Mouse (Mus musculus): ENCODE results near the gene Ddx46. TPM values are rescaled to one million over a fixed set of nuclear protein-coding genes. Genes with fewer than 3 reads are reported as not detected.
"Not testable (repeated sequence)": the region's sequence is repeated elsewhere in the genome, so short reads cannot be mapped to it uniquely, and the experiment has no call there.

Ddx46 gene
- polyA plus RNA-seq, 1 experiment from 2014 or later = 18.8 TPM

GRCm38 (mm10) chr13:55606899-55607623 is 27.8 kb upstream of the Ddx46 start:
- Histone ChIP-seq H3K9me3 (no peaks in the 10 kb centered on the region), H3K36me3 (peaks cover 78% of the 10 kb centered on the region), H3K4me3 (no peak overlapping the region), H3K27ac (replicated peaks) (no peak overlapping the region), H3K9ac (no peak overlapping the region), H3K27me3 (replicated peaks) (no peaks in the 10 kb centered on the region), H3K4me1 (no peaks in the 10 kb centered on the region), H3K4me2 (no peak overlapping the region)
- ATAC-seq (ENCODE audit: extremely low read depth, insufficient number of reproducible peaks, low FRiP score, low TSS enrichment) = no peak
- WGBS = 75% methylated on average over 10 of the region's 10 CpGs

GRCm38 (mm10) chr13:55607624-55608006 is 27.2 kb upstream of the Ddx46 start:
- no peak overlapping the region for H3K27ac ChIP-seq (replicated peaks)
- H3K4me2 ChIP-seq = no peak overlapping the region
- H3K4me3 ChIP-seq = no peak overlapping the region
- H3K27me3 ChIP-seq (replicated peaks) = no peaks in the 10 kb centered on the region
- no peaks in the 10 kb centered on the region for H3K9me3 ChIP-seq
- 82% methylated on average over 2 of the region's 2 CpGs for WGBS
- peaks cover 79% of the 10 kb centered on the region for H3K36me3 ChIP-seq
- no peaks in the 10 kb centered on the region for H3K4me1 ChIP-seq
- ATAC-seq (ENCODE audit: extremely low read depth, insufficient number of reproducible peaks, low FRiP score, low TSS enrichment) = no peak
- no peak overlapping the region for H3K9ac ChIP-seq

- H3K9ac ChIP-seq = no peak overlapping the region
- ATAC-seq (ENCODE audit: extremely low read depth, insufficient number of reproducible peaks, low FRiP score, low TSS enrichment) = no peak
- H3K4me3 ChIP-seq = no peak overlapping the region
- no peaks in the 10 kb centered on the region for H3K9me3 ChIP-seq
- H3K27ac ChIP-seq (replicated peaks) = no peak overlapping the region
- 82% methylated on average over 7 of the region's 7 CpGs for WGBS
- H3K4me1 ChIP-seq = no peaks in the 10 kb centered on the region
- H3K36me3 ChIP-seq = peaks cover 48% of the 10 kb centered on the region
- no peak overlapping the region for H3K4me2 ChIP-seq
- no peaks in the 10 kb centered on the region for H3K27me3 ChIP-seq (replicated peaks)
Observed at GRCm38 (mm10) chr13:55611996-55612395, 22.8 kb upstream of the Ddx46 start.

- ATAC-seq (ENCODE audit: extremely low read depth, insufficient number of reproducible peaks, low FRiP score, low TSS enrichment) = no peak
- Histone ChIP-seq H3K27ac (replicated peaks) (no peak overlapping the region), H3K9ac (no peak overlapping the region), H3K9me3 (no peaks in the 10 kb centered on the region), H3K27me3 (replicated peaks) (no peaks in the 10 kb centered on the region), H3K4me3 (no peak overlapping the region), H3K4me1 (no peaks in the 10 kb centered on the region), H3K4me2 (no peak overlapping the region), H3K36me3 (peaks cover 34% of the 10 kb centered on the region)
- 40% methylated on average over 5 of the region's 5 CpGs for WGBS
Observed at GRCm38 (mm10) chr13:55613471-55613870, 21.4 kb upstream of the Ddx46 start.

DNA sequence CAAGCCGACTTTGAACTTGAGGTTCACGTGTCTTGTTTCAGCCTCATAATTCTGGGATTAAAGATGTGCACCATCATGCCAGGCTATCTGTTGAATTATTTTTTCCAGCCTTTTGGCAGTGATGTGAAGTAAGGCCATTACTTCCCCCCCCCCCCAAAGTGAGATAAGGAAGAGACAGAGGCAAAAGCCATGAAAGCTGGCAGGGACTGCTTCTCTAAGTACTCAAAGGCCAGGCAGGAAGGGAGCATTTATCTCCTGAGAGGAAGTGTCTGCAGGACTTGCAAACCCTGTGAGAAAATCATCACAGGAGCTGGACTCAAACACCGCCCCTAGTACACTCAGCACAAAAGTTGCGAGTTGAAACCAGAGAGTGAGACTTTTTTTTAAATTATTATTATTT is 15.5 kb upstream of the Ddx46 start:
- H3K9ac ChIP-seq = no peak overlapping the region
- H3K4me3 ChIP-seq = no peak overlapping the region
- peaks cover 15% of the 10 kb centered on the region for H3K4me1 ChIP-seq
- H3K27ac ChIP-seq (replicated peaks) = no peak overlapping the region
- no peaks in the 10 kb centered on the region for H3K36me3 ChIP-seq
- no peak for ATAC-seq (ENCODE audit: extremely low read depth, insufficient number of reproducible peaks, low FRiP score, low TSS enrichment)
- 77% methylated on average over 4 of the region's 4 CpGs for WGBS
- no peaks in the 10 kb centered on the region for H3K9me3 ChIP-seq
- no peak overlapping the region for H3K4me2 ChIP-seq
- H3K27me3 ChIP-seq (replicated peaks) = no peaks in the 10 kb centered on the region

- Histone ChIP-seq H3K36me3 (peaks cover 8% of the 10 kb centered on the region), H3K4me3 (no peak overlapping the region), H3K9ac (no peak overlapping the region), H3K27me3 (replicated peaks) (no peaks in the 10 kb centered on the region), H3K27ac (replicated peaks) (0 out of 2 replicates have a peak overlapping the region, but pooled peaks have one; percentile 20), H3K4me2 (no peak overlapping the region), H3K4me1 (peaks cover 22% of the 10 kb centered on the region), H3K9me3 (no peaks in the 10 kb centered on the region)
- WGBS = 74% methylated on average over 2 of the region's 2 CpGs
- ATAC-seq (ENCODE audit: extremely low read depth, insufficient number of reproducible peaks, low FRiP score, low TSS enrichment) = no peak
Observed at GRCm38 (mm10) chr13:55620275-55620674, 14.6 kb upstream of the Ddx46 start.

GRCm38 (mm10) chr13:55622156-55622648 is 12.6 kb upstream of the Ddx46 start:
- Histone ChIP-seq H3K9ac (peak overlapping the region; percentile 94), H3K36me3 (peaks cover 27% of the 10 kb centered on the region), H3K4me3 (peak overlapping the region; percentile 91), H3K27ac (replicated peaks) (peak overlapping the region; percentile 88), H3K4me2 (peak overlapping the region; percentile 83), H3K4me1 (peaks cover 22% of the 10 kb centered on the region)
- 17% methylated on average over 20 of the region's 20 CpGs for WGBS
- not testable (repeated sequence) for ATAC-seq (ENCODE audit: extremely low read depth, insufficient number of reproducible peaks, low FRiP score, low TSS enrichment); H3K9me3 ChIP-seq; H3K27me3 ChIP-seq (replicated peaks)

- H3K9ac ChIP-seq = peak within 1 kb of the TSS; percentile 94
- H3K4me3 ChIP-seq = peak within 1 kb of the TSS; percentile 91
- under 1% methylated on average over 59 of the region's 59 CpGs for WGBS
- peak within 1 kb of the TSS; percentile 88 for H3K27ac ChIP-seq (replicated peaks)
- no peaks in the 10 kb centered on the region for H3K27me3 ChIP-seq (replicated peaks)
- no peaks in the 10 kb centered on the region for H3K9me3 ChIP-seq
- peak within 1 kb of the TSS; percentile 83 for H3K4me2 ChIP-seq
- H3K36me3 ChIP-seq = peaks cover 32% of the 10 kb centered on the region
- H3K4me1 ChIP-seq = peaks cover 22% of the 10 kb centered on the region
- peak; percentile 85 for ATAC-seq (ENCODE audit: extremely low read depth, insufficient number of reproducible peaks, low FRiP score, low TSS enrichment)
Observed at GRCm38 (mm10) chr13:55622649-55623541, 11.9 kb upstream of the Ddx46 start, which contains the start of gene Caml. Gene Caml (plus strand): TSS chr13:55623005.

DNA sequence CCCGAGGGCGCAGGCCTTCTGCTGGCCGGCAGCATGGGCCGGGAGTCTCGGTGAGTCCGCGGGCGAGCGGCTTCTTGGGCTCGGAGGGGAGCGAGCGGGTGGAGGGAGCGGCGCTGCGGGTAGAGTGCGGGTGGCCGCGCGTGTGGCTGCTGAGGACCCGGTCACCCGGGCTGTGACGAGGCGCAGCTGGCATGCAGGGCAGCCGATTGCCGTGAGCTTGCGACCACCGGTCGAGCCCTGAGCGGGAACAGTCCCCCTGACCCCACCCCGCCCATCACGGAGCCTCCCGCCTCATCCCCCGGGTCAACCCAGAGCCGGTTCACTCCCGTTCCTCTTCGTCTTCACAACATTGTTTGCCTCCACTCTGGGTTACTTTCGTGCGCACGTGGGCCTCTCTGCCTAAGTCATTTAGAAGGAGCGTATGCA is 332 bp downstream of the Ddx46 start:
- no peak; the same call in 1 of the 2 replicates for ATAC-seq (ENCODE audit: extremely low read depth, insufficient number of reproducible peaks, low FRiP score, low TSS enrichment)
- Histone ChIP-seq H3K9me3 (no peaks in the 10 kb centered on the region), H3K9ac (peak overlapping the region; percentile 95), H3K36me3 (peaks cover 59% of the 10 kb centered on the region), H3K4me3 (peak overlapping the region; percentile 87), H3K27me3 (replicated peaks) (no peaks in the 10 kb centered on the region), H3K4me1 (peaks cover 22% of the 10 kb centered on the region), H3K27ac (replicated peaks) (0 out of 2 replicates have a peak overlapping the region, but pooled peaks have one; percentile 25), H3K4me2 (peak overlapping the region; percentile 94)
- under 1% methylated on average over 40 of the region's 40 CpGs for WGBS

- peak overlapping the region; percentile 94 for H3K4me2 ChIP-seq
- H3K27me3 ChIP-seq (replicated peaks) = no peaks in the 10 kb centered on the region
- no peaks in the 10 kb centered on the region for H3K9me3 ChIP-seq
- no peak overlapping the region for H3K27ac ChIP-seq (replicated peaks)
- H3K4me1 ChIP-seq = peaks cover 22% of the 10 kb centered on the region
- ATAC-seq (ENCODE audit: extremely low read depth, insufficient number of reproducible peaks, low FRiP score, low TSS enrichment) = no peak
- H3K4me3 ChIP-seq = peak overlapping the region; percentile 87
- WGBS = 86% methylated on average over 14 of the region's 14 CpGs
- peaks cover 55% of the 10 kb centered on the region for H3K36me3 ChIP-seq
- H3K9ac ChIP-seq = no peak overlapping the region
Observed at GRCm38 (mm10) chr13:55636185-55636983, 1.6 kb downstream of the Ddx46 start.

DNA sequence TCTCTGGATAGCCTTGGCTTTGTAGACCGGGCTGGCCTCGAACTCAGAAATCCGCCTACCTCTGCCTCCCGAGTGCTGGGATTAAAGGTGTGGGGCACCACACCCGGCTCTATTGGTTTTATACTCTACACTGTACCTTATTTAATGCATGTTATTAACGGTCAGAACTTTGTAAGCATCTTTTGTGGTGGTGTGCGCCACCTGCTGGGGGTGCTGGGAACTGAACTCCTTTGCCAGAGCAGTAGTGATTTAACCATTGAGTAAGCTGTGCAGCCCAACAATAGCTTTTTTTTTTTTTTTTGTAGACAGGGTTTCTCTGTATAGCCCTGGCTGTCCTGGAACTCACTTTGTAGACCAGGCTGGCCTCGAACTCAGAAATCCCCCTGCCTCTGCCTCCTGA is 5.7 kb downstream of the Ddx46 start:
- ATAC-seq (ENCODE audit: extremely low read depth, insufficient number of reproducible peaks, low FRiP score, low TSS enrichment); H3K4me3 ChIP-seq; H3K4me2 ChIP-seq; H3K27me3 ChIP-seq (replicated peaks); H3K9me3 ChIP-seq; H3K9ac ChIP-seq; H3K27ac ChIP-seq (replicated peaks): not testable (repeated sequence)
- 41% methylated on average over 8 of the region's 8 CpGs for WGBS
- Histone ChIP-seq H3K4me1 (peaks cover 14% of the 10 kb centered on the region), H3K36me3 (peaks cover 55% of the 10 kb centered on the region)
